Mouse (Mus musculus): ENCODE measurements around the gene Nutm1. TPM values are rescaled to one million over a fixed set of nuclear protein-coding genes. Genes with fewer than 3 reads are reported as not detected.
"Not testable (repeated sequence)": the region's sequence is repeated elsewhere in the genome, so short reads cannot be mapped to it uniquely, and the experiment has no call there.

The Nutm1 gene
- under 1 TPM in 1 of 2 experiments, not detected in 1; 0.20 TPM for total RNA-seq (2021)

GRCm38 (mm10) chr2:112259241-112259962 is at the start of gene Nutm1:
Gene Nutm1, minus strand, starts transcription at chr2:112259291.
- intact Hi-C loops (cut with DNase I), result no loop called here
- DNase-seq (ENCODE audit: low spot score in 2 of 2), result no peak

DNA sequence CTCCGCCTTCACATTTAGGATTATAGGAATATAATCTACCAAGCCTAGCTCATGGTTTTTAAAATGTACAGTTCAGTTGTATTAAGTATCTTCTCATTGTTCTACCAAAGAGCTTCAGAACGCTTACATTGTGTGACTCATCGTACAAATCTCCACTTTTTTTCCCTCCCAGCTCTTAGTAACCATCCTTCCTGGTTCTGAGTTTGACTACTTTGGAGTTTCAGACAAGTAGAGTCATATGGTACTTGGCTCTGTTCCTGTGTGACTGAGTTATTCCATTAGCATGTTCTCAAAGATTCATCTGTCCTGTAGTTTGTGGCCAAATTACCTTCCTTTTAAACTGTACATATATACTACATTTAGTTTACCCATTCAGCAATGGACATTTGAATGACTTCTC is 49.6 kb upstream of the Nutm1 start:
- DNase-seq (ENCODE audit: low spot score in 2 of 2), result no peak

GRCm38 (mm10) chr2:112298221-112298620 is 39.1 kb upstream of the Nutm1 start:
- no peak for DNase-seq (ENCODE audit: low spot score in 2 of 2)
- intact Hi-C loops (cut with DNase I), result no loop called here

More for the DNA sequence above, 49.6 kb upstream of the Nutm1 start:
- intact Hi-C loops (cut with DNase I), result no loop called here

- intact Hi-C loops (cut with DNase I), result no loop called here
- no peak for DNase-seq (ENCODE audit: low spot score in 2 of 2)
Measured at GRCm38 (mm10) chr2:112296211-112296610, 37.1 kb upstream of the Nutm1 start.

DNA sequence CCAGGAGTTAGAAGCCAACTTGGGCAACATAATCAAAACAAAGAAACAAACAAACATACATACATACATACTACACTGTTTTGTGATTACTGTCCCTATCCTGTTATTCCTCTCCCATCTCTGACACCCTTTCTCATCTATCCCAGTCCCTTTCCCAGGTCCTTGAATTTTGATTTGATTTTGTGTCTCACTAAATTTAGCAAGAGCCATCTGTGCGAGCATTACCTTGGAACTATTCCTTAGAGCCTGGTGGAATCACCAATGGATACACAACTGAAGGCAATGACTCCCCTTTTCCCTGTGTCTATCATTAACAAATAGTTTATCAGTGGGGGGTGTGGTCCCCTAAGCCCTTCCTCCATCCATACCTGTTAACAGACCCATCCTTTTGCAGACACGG is 33.7 kb upstream of the Nutm1 start:
- intact Hi-C loops (cut with DNase I), result no loop called here
- DNase-seq (ENCODE audit: low spot score in 2 of 2), result no peak

GRCm38 (mm10) chr2:112289507-112289906 is 30.4 kb upstream of the Nutm1 start:
- no peak for DNase-seq (ENCODE audit: low spot score in 2 of 2)
- intact Hi-C loops (cut with DNase I), result no loop called here

DNA sequence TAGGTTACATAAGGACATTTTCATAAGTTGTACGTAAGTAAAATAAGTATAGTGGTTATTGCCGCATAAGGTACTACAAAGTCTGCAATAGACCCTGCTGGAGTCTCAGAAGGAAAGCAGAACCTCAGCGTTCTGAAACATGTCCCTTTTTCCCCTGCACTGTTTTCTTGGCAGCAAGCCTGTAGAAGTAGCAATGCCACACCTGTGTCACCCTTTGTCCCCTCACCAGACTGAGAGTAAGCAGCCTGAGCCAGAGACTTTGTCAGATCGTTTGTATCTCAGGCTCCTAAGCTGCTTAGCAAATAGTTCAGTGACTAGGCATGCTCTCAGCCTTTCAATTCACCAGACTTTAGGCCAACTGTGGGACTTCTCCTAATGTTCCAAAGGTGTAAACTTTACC is 28.0 kb upstream of the Nutm1 start:
- intact Hi-C loops (cut with DNase I), result no loop called here
- DNase-seq (ENCODE audit: low spot score in 2 of 2), result no peak

DNA sequence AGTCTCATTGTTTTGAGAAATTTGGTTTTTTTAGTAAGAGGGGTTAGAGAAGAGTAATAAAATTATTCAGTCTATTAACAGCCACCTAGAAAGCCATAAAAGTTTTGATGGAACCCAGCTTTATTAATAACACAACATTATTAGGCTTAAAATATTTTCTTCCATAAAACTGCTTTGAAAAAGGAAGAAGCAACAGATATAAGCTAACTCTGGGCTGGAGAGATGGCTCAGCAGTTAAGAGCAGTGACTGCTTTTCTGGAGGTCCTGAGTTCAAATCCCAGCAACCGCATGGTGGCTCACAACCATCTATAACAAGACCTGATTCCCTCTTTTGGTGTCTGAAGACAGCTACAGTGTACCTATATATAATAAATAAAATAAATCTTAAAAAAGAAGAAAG is 27.0 kb upstream of the Nutm1 start:
- DNase-seq (ENCODE audit: low spot score in 2 of 2); intact Hi-C loops (cut with DNase I): not testable (repeated sequence)

GRCm38 (mm10) chr2:112285031-112285390 is 25.9 kb upstream of the Nutm1 start:
- no peak for DNase-seq (ENCODE audit: low spot score in 2 of 2)
- intact Hi-C loops (cut with DNase I), result no loop called here

DNA sequence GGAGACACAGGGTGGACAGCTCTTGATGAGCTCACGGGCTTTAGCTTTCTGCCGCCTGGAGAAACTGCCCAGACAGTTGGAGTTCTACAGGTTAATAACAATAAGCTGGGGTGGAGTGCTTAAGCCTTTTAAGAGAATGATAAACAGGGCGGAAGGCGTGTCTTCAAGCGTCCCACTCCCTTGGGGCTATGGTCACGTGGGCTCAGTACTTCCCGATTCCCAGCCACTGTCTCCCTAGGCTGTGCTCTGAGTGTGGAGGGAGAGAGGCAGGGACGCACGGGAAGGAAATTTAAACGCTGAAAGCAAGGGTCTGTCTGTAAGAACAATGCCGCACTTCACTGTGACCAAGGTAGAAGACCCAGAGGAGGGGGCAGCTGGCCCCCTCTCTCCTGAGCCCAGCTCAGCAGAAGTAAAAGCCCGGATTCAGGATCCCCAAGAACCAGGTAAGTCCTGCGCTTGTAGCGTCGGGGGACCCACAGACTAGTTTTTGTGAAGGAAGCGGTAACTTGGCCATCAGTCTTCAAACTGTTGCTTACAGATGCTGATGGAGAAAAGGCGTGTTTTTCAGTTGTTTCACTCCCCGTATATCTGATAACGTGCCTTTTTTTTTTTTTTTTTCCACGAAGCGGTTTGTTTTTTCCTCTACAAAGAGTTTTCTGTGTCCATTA is 25.4 kb upstream of the Nutm1 start:
- peak in 1 of 2 experiments; percentile 27 for DNase-seq (ENCODE audit: low spot score in 2 of 2)

DNA sequence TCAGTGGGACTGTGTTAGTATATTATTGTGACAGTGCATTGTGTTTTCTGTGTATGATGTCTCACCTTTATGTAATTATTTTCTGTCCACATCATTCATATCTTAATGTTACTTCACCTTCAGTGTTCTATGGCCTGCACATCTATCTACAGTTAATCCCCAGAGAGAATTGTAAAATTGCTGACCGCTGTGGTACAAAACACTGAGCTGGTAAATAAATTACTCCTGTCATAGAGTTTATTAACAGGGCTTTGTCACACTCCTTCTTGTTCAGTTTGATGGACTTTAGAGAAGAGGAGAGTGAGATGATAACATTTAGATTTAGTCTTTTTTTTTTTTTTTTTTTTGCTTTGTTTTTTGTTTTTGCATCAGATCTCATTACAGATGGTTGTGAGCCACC is 23.8 kb upstream of the Nutm1 start:
- no peak for DNase-seq (ENCODE audit: low spot score in 2 of 2)
- intact Hi-C loops (cut with DNase I), result no loop called here

More for the DNA sequence above, 25.4 kb upstream of the Nutm1 start:
- intact Hi-C loops (cut with DNase I), result no loop called here

DNA sequence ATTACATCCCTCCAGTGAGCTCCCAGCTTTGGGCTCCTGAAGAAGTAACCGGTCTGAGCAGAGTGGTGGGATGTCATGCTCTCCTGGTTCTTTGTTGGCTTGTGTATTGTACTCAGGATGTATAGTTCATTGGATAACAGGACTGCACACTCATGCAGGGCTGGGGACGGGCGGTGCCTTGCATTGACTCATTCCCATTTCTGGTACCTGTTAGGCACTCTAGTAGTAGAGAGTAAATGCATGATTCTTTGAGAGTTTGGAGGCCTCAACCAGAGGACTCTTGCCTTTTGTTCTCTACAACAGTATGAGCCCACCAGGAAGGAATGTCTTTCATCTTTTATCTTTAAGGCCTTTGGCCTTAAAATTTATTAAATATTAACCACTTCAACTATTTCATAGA is 17.8 kb upstream of the Nutm1 start:
- intact Hi-C loops (cut with DNase I), result no loop called here
- no peak for DNase-seq (ENCODE audit: low spot score in 2 of 2)

- intact Hi-C loops (cut with DNase I), result no loop called here
- no peak for DNase-seq (ENCODE audit: low spot score in 2 of 2)
Measured at GRCm38 (mm10) chr2:112273474-112273873, 14.4 kb upstream of the Nutm1 start.

- intact Hi-C loops (cut with DNase I), result no loop called here
Measured at GRCm38 (mm10) chr2:112272909-112273308, 13.8 kb upstream of the Nutm1 start.

GRCm38 (mm10) chr2:112270011-112270410 is 10.9 kb upstream of the Nutm1 start:
- intact Hi-C loops (cut with DNase I), result no loop called here
- DNase-seq (ENCODE audit: low spot score in 2 of 2), result no peak

More at GRCm38 (mm10) chr2:112272909-112273308, 13.8 kb upstream of the Nutm1 start:
- no peak for DNase-seq (ENCODE audit: low spot score in 2 of 2)

DNA sequence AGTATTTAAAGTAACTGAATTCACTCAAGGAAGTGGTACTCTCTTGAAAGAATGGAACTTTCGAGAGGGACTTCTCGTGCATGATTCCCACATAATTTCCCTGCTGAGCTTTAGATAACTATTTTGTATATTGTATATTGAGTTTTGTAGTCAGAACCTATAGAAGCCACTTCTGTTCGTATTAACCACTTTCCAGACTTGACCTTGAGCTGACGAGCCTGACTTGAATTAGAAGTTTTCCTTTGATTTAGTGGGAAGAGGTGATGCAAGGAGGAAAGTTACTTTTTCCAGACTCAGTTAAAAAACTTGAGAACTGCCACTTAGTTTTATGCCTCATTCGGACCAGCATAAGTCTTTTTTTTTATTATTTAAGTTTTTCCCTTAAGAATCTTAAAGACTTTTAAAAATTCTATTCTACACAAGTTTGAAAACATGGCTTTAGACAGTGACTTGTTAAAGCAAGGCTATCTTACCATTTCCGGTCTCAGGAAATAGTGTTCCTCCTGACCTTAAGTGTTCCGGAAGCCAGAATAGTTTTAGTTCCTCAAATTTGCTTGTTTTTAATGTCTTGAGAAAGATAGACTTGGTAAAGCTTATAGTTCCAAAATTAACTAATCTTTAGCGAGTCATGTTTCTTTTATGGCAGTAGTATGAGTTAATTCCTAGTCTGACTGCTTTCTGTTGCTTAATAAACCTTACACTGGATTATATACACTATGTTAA is 8.6 kb upstream of the Nutm1 start:
- DNase-seq (ENCODE audit: low spot score in 2 of 2), result no peak
- intact Hi-C loops (cut with DNase I), result loop anchor here (2.0 kb wide), 1 partner anchor 27 kb away; no protein-coding TSS in a partner anchor

DNA sequence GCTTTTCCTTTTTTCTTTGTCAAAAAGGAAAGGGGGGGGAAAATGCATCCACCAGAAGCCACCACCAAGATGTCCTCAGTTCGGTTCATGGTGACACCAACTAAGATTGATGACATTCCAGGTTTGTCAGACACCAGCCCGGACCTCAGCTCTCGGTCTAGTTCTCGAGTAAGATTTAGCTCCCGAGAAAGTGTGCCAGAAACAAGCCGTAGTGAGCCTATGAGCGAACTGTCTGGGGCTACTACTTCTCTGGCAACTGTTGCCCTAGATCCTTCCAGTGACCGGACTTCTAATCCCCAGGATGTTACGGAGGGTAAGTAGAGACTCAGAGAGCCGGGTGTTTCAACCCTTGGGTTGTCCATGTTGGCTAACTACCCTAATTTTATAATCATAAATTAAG is 7.7 kb upstream of the Nutm1 start:
- intact Hi-C loops (cut with DNase I), result loop anchor here (2.0 kb wide), 1 partner anchor 26 kb away; no protein-coding TSS in a partner anchor
- no peak for DNase-seq (ENCODE audit: low spot score in 2 of 2)

DNA sequence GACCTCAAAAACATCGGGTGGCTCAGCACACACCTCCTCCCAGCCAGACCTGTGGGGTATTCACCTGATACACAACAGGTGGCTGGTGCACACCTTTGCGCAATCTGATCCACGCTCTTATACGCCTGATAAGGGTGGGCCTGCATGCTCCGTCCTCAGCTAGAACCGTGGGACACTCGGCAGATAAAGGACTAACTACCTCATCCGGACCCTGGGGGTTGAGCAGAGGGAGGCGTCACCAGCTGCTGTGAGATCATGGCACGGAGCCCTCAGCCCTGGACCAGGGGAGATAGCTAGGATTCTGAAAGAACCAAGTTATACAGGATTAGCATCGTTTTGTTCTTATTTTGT is 7.1 kb upstream of the Nutm1 start, which contains the start of gene Gm21985:
TSS of gene Gm21985 (plus strand) at position 73 of the 351 bp plus-strand sequence.
- intact Hi-C loops (cut with DNase I), result loop anchor here (2.0 kb wide), 1 partner anchor 25 kb away; no protein-coding TSS in a partner anchor
- peak in 1 of 2 experiments; percentile 46 for DNase-seq (ENCODE audit: low spot score in 2 of 2)

DNA sequence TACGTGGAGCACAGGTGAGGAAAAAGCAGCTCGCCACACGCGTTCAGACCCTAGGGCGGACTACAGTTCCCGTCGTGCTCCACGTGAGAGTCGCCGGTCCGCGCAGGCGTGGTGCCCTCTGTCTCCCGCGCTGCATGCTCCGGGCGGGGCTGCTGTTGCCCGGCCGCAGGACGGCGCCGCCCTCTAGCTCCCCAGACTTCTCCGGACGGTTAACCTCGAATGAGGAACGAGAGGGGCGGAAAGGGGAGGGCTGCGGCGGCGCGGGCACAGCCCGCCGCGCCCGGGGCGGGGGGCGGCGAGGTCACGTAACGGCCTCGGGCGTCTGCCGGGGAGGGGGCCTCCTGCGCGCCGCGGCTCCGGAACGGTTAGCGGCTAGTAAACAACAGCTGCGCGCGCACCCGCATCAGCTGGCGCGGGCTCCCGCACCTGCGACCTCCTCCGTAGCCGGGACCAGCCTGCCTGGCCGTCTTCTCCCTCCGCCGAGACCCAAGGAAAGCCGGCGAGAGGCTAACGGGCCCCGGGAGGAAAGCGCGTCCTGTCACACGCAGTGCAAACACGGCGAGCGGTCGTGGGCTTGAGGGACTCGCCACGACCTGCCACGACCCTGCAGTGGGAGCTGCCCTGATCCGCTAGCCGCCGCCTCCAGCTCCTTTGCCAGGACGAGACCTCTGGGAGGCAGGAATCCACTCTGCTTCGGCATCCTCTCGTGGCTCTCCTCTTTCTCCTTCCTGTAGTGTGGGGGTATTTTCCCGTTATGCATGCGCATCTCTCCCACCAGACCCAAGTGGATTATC is 6.6 kb upstream of the Nutm1 start, which contains the start of gene Slc12a6:
TSS of gene Slc12a6 (plus strand) at position 378 of the 794 bp plus-strand sequence.
- intact Hi-C loops (cut with DNase I), result loop anchor here (2.0 kb wide), 1 partner anchor 25 kb away; no protein-coding TSS in a partner anchor
- DNase-seq (ENCODE audit: low spot score in 2 of 2), result peak; percentile 89 to 91
